Mouse (Mus musculus) embryonic fibroblast, embryonic 13.5 days (primary cell): Measurements from ENCODE around the gene Icmt. TPM values are rescaled to one million over a fixed set of nuclear protein-coding genes. Genes with fewer than 3 reads are reported as not detected.
A peak's percentile ranks its signal among the peaks of the same experiment; 100 is the strongest.

Experiments
- H3K27ac ChIP-seq: 2 replicates; pipeline ENCODE4 v1.5.1; 2012; ENCODE audit warnings: low read length, control low read depth, inconsistent platforms; ENCODE audit not compliant: insufficient read depth
- H3K4me1 ChIP-seq: 2 replicates; pipeline ENCODE4 v1.6.1; 2011; ENCODE audit warnings: low read length; ENCODE audit not compliant: control insufficient read depth, insufficient read depth
- H3K4me3 ChIP-seq: 2 replicates; pipeline ENCODE4 v1.5.1; 2011; ENCODE audit warnings: mild to moderate bottlenecking, control low read depth, low read length; ENCODE audit not compliant: insufficient read depth
- CTCF ChIP-seq: IDR thresholded peaks from 2 replicates; pipeline ENCODE4 v1.5.1; 2011; ENCODE audit warnings: mild to moderate bottlenecking, control low read depth, low read length, moderate library complexity, borderline replicate concordance; ENCODE audit not compliant: insufficient read depth
- POLR2A ChIP-seq: IDR thresholded peaks from 2 replicates; pipeline ENCODE4 v1.6.1; 2011; ENCODE audit warnings: low read depth, mild to moderate bottlenecking, control low read depth, low read length, moderate library complexity
- polyA plus RNA-seq: library from polyadenylated mRNA; stranded (reverse); fragments of >200 nt; gene quantifications from 2 replicates; pipeline ENCODE4 v1.2.4, GENCODE M21; 2011; ENCODE audit warnings: low read depth; ENCODE audit not compliant: missing spikeins, insufficient read length

Icmt gene
- 34.2 and 42.7 TPM in 2 replicates for polyA plus RNA-seq

GRCm38 (mm10) chr4:152296874-152297861 is at the start of gene Icmt:
Gene Icmt, plus strand, starts transcription at chr4:152297227.
- H3K27ac ChIP-seq, result peak within 1 kb of the TSS; percentile 35
- H3K4me3 ChIP-seq, result peak within 1 kb of the TSS; percentile 68
- TF ChIP-seq POLR2A, result peak; percentile 83
- no peak for TF ChIP-seq CTCF
- peaks cover 6% of the 10 kb centered on the region; the same call in 1 of the 2 replicates for H3K4me1 ChIP-seq

GRCm38 (mm10) chr4:152250615-152251014 is 46.4 kb upstream of the Icmt start:
- TF ChIP-seq CTCF, result no peak
- Histone ChIP-seq H3K4me1 (no peaks in the 10 kb centered on the region), H3K27ac (no peak overlapping the region), H3K4me3 (no peak overlapping the region)

DNA sequence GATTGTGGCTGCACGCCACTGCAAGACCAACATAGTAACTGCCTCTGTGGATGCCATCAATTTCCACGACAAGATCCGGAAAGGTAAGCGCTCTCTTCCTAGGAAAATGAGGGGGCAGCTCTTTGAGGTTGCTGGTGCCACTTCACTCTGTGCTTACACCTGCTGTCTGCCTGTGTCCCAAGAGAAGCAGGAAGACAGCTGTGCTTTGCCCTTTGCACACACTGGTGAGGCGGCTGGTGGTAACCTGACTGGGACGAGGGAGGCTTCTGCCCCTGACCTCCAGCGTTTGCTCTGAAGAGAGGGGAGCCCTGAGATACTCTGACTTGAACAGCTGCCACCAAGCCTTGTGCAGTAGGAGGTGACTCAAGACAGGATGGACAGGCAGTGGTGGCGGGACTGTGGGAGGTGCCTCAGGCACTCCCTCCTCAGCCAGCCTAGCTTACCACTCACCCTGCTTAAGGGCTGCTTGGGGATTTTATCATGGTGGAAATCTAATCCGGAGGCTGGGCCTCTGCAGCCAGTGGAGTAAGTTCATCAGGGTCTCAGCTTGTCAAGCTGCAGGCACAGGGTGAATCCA is 43.8 kb upstream of the Icmt start:
- Histone ChIP-seq H3K27ac (no peak overlapping the region), H3K4me3 (no peak overlapping the region), H3K4me1 (0 out of 2 replicates have a peak, but pooled peaks cover 2% of the 10 kb centered on the region)
- TF ChIP-seq CTCF (no peak), POLR2A (no peak)

DNA sequence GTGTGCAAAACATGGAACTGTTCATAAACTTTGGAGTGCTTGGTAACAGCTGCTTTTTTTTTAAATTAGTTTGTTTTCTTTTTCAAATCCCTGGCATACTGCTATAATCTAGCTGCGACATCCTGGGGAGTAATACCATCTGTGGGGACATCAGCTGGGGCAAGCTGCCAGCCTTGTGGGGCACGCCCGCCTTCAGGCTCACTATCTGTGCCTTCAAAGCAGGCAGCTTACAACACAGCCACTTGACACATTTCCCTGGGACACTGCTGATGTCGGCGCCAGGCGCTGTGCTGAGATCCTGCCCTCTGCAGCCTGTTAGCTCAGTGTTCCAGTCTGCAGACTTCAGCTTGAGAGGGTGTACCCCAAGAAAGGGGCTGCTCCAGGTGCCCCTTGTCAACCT is 40.0 kb upstream of the Icmt start:
- no peak for TF ChIP-seq POLR2A
- TF ChIP-seq CTCF, result no peak
- Histone ChIP-seq H3K4me1 (peaks cover 7% of the 10 kb centered on the region; the same call in 1 of the 2 replicates), H3K4me3 (no peak overlapping the region), H3K27ac (no peak overlapping the region)

DNA sequence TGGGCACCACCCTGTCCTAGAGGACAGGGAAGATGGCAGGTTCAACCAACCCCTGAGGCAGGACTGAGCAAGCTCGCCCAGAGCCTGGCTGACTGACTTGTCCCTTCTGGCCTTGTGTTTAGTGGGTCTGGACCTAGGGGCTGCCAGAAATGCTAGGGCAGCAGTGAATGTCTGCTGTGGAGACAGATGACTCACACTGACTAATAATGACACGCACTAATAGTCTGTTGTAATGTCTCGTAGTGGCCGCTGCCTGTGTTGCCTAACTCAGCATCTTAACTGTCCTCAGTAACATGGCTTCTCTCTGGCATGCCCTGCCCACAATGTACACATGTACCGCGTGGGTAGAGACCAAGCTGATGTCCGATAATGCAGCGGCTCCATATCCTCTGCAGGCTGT is 36.6 kb upstream of the Icmt start:
- TF ChIP-seq CTCF (no peak), POLR2A (no peak)
- Histone ChIP-seq H3K27ac (peak overlapping the region; percentile 30; the same call in 1 of the 2 replicates), H3K4me1 (peaks cover 7% of the 10 kb centered on the region; the same call in 1 of the 2 replicates), H3K4me3 (no peak overlapping the region)

DNA sequence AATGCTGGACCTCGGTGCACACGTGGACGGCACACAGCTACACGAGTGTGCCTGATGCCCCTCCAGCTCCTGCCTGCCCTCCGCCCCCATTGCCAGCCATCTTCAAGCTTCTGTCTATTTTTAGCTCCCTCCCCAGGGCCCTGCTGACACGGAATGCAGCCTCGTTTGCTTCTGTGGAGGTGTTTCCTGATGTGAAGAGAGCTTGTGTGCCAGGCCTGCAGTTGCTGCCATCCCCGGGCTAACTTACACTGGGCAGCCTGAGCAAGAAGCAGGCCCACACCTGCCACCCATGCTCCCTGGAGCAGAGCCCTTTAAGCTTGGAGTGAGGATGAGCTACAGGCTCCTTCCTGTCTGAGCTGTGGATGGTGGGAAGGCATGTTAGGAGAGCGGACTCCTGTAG is 34.8 kb upstream of the Icmt start:
- H3K4me1 ChIP-seq, result peaks cover 6% of the 10 kb centered on the region; the same call in 1 of the 2 replicates
- TF ChIP-seq CTCF (no peak), POLR2A (no peak)
- no peak overlapping the region for H3K27ac ChIP-seq
- H3K4me3 ChIP-seq, result no peak overlapping the region

DNA sequence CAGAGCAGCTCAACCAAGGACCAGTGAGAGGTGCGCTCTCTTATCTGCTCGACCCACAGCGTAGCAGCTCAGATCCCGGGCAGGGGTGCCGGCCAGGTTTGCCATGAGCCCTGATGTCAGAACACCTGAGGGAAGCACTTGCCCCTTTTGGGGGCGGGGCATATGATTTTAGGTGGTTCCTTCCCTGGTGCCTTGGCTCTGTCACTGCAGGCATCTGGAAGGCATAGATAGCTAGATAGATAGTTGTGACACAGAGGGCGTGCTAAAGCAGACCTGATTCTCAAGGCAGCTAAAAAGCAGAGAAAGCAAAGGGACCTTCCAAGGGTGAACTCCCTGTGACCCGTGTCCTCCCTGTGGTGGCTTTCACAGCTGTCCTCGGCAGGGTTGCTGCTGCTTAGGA is 33.9 kb upstream of the Icmt start:
- no peak overlapping the region for H3K27ac ChIP-seq
- no peak overlapping the region for H3K4me3 ChIP-seq
- H3K4me1 ChIP-seq, result peaks cover 10% of the 10 kb centered on the region; the same call in 1 of the 2 replicates
- no peak for TF ChIP-seq CTCF
- TF ChIP-seq POLR2A, result no peak

- H3K4me1 ChIP-seq, result peaks cover 10% of the 10 kb centered on the region; the same call in 1 of the 2 replicates
- 0 out of 2 replicates have a peak overlapping the region, but pooled peaks have one; percentile 14 for H3K27ac ChIP-seq
- TF ChIP-seq CTCF (no peak), POLR2A (no peak)
- H3K4me3 ChIP-seq, result no peak overlapping the region
These were observed 33.4 kb upstream of the Icmt start for GRCm38 (mm10) chr4:152263512-152264176.

DNA sequence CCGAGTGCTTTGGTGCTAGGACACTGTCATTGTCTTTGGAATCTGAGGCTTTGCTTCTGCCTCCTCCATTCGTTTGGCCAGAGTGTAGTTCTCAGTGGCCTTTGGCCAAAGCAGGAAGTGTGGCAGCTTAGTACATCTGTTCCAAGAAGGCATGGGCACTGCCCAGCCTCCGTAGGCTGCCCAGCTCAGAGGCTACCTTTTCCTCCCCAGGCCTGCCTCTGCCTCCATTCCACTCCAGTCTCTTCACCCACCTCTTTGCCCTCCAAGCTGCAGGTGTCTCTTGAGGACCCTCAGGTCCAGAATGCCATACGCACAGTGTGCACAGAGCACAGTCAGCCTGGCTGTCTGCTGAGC is 32.9 kb upstream of the Icmt start:
- 0 out of 2 replicates have a peak, but pooled peaks have one; percentile 28 for TF ChIP-seq POLR2A
- no peak for TF ChIP-seq CTCF
- Histone ChIP-seq H3K4me1 (peaks cover 10% of the 10 kb centered on the region; the same call in 1 of the 2 replicates), H3K27ac (0 out of 2 replicates have a peak overlapping the region, but pooled peaks have one; percentile 14), H3K4me3 (no peak overlapping the region)
